Mouse (Mus musculus): ENCODE results near the gene Klhl26. TPM values are rescaled to one million over a fixed set of nuclear protein-coding genes. Genes with fewer than 3 reads are reported as not detected.

Gene Klhl26
- total RNA-seq, 2 experiments from 2014 or later: 8.4 to 8.9 TPM

GRCm38 (mm10) chr8:70418954-70419353 lies 57.8 kb downstream of the Klhl26 start:
- intact Hi-C loops (cut with DNase I): loop anchor here (10.0 kb wide), 1 partner anchor 86 kb away; the partner anchor contains the start of gene Rex1bd
- DNase-seq: peak; percentile 66 to 69

- no peak for DNase-seq
- intact Hi-C loops (cut with DNase I): loop anchor here (10.0 kb wide), 1 partner anchor 87 kb away; the partner anchor contains the start of gene Rex1bd
These were observed 58.9 kb downstream of the Klhl26 start for GRCm38 (mm10) chr8:70417914-70418313.

GRCm38 (mm10) chr8:70416941-70417340 lies 59.8 kb downstream of the Klhl26 start:
- no peak for DNase-seq
- intact Hi-C loops (cut with DNase I): loop anchor here (10.0 kb wide), 1 partner anchor 88 kb away; the partner anchor contains the start of gene Rex1bd

GRCm38 (mm10) chr8:70415540-70416451 lies 61.0 kb downstream of the Klhl26 start:
- intact Hi-C loops (cut with DNase I): loop anchor here (10.0 kb wide), 1 partner anchor 89 kb away; the partner anchor contains the start of gene Rex1bd
- peak in 1 of 2 experiments; percentile 50 for DNase-seq

- no peak for DNase-seq
- intact Hi-C loops (cut with DNase I): loop anchor here (10.0 kb wide), 1 partner anchor 90 kb away; the partner anchor contains the start of gene Rex1bd
These were observed 62.3 kb downstream of the Klhl26 start for GRCm38 (mm10) chr8:70414310-70414946.

- no peak for DNase-seq
- intact Hi-C loops (cut with DNase I): loop anchor here (10.0 kb wide), 1 partner anchor 95 kb away; the partner anchor contains the start of gene Rex1bd
These were observed 66.5 kb downstream of the Klhl26 start for GRCm38 (mm10) chr8:70410281-70410680.

GRCm38 (mm10) chr8:70409455-70409871 lies 67.3 kb downstream of the Klhl26 start:
- intact Hi-C loops (cut with DNase I): no loop called here
- DNase-seq: peak; percentile 39 to 41

GRCm38 (mm10) chr8:70409019-70409418 lies 67.7 kb downstream of the Klhl26 start:
- intact Hi-C loops (cut with DNase I): no loop called here
- DNase-seq: no peak

- intact Hi-C loops (cut with DNase I): no loop called here
- no peak for DNase-seq
These were observed 68.5 kb downstream of the Klhl26 start for GRCm38 (mm10) chr8:70408301-70408700.

GRCm38 (mm10) chr8:70406427-70407069 lies 70.2 kb downstream of the Klhl26 start:
- intact Hi-C loops (cut with DNase I): no loop called here
- no peak for DNase-seq

- intact Hi-C loops (cut with DNase I): no loop called here
- no peak for DNase-seq
These were observed 71.6 kb downstream of the Klhl26 start for GRCm38 (mm10) chr8:70405189-70405588.

GRCm38 (mm10) chr8:70404212-70404611 lies 72.6 kb downstream of the Klhl26 start:
- intact Hi-C loops (cut with DNase I): no loop called here
- DNase-seq: no peak

Other genes with a start within 250 kb of the Klhl26 start
- 10 to 100 TPM; 42.9 to 47.8 TPM for gene Sugp2, start 242.7 kb downstream of the Klhl26 start, total RNA-seq (2021)
- gene Armc6, start 242.5 kb downstream of the Klhl26 start, total RNA-seq (2021): 1 to 10 TPM; 8.9 to 9.2 TPM
- gene Homer3, start 194.1 kb downstream of the Klhl26 start, total RNA-seq (2021): 10 to 100 TPM; 25.6 to 28.2 TPM
- gene Ddx49, start 174.5 kb downstream of the Klhl26 start, total RNA-seq (2021): 10 to 100 TPM; 33.1 to 33.5 TPM
- 100 to 1,000 TPM; 160 to 173 TPM for gene Cope, start 174.4 kb downstream of the Klhl26 start, total RNA-seq (2021)
- gene Cers1, start 161.2 kb downstream of the Klhl26 start, total RNA-seq (2021): under 1 TPM; 0.57 to 0.67 TPM
- gene Gdf1, start 147.2 kb downstream of the Klhl26 start, total RNA-seq (2021): under 1 TPM in 1 of 2 experiments, not detected in 1; 0.20 TPM
- gene Upf1, start 123.7 kb downstream of the Klhl26 start, total RNA-seq (2021): 10 to 100 TPM; 40.8 to 48.8 TPM
- gene Comp, start 103.4 kb downstream of the Klhl26 start, total RNA-seq (2021): 1 to 10 TPM; 2.4 to 3.4 TPM
- gene Crtc1, start 37.4 kb downstream of the Klhl26 start, total RNA-seq (2021): 10 to 100 TPM; 11.0 to 15.6 TPM
- gene Tmem59l, start 10.4 kb upstream of the Klhl26 start, total RNA-seq (2021): not detected
- gene Crlf1, start 16.2 kb upstream of the Klhl26 start, total RNA-seq (2021): under 1 TPM; 0.38 to 0.72 TPM
- 100 to 1,000 TPM; 108 to 114 TPM for gene Rex1bd, start 29.8 kb upstream of the Klhl26 start, total RNA-seq (2021)
- gene Uba52, start 33.8 kb upstream of the Klhl26 start, total RNA-seq (2021): 1,000 to 10,000 TPM; 1,604 to 1,683 TPM
- 100 to 1,000 TPM; 185 to 190 TPM for gene Fkbp8, start 50.8 kb upstream of the Klhl26 start, total RNA-seq (2021)
- gene Kxd1, start 51.0 kb upstream of the Klhl26 start, total RNA-seq (2021): 10 to 100 TPM; 79.5 to 81.3 TPM
- 10 to 100 TPM; 15.9 to 17.9 TPM for gene Ell, start 62.5 kb upstream of the Klhl26 start, total RNA-seq (2021)
- 10 to 100 TPM; 25.8 to 29.6 TPM for gene Isyna1, start 117.4 kb upstream of the Klhl26 start, total RNA-seq (2021)
- 10 to 100 TPM; 54.7 to 55.6 TPM for gene Ssbp4, start 131.9 kb upstream of the Klhl26 start, total RNA-seq (2021)
- gene Lrrc25, start 139.2 kb upstream of the Klhl26 start, total RNA-seq (2021): 1 to 10 TPM; 1.1 to 1.6 TPM
- 1 to 10 TPM in 1 of 2 experiments, under 1 TPM in 1; 0.86 to 1.1 TPM for gene Gdf15, start 155.5 kb upstream of the Klhl26 start, total RNA-seq (2021)
- gene Pgpep1, start 183.4 kb upstream of the Klhl26 start, total RNA-seq (2021): 10 to 100 TPM; 39.6 to 42.9 TPM
- gene Lsm4, start 196.3 kb upstream of the Klhl26 start, total RNA-seq (2021): 10 to 100 TPM; 82.8 to 94.1 TPM
- gene Jund, start 222.0 kb upstream of the Klhl26 start, total RNA-seq (2021): 100 to 1,000 TPM; 178 to 214 TPM
- gene Iqcn, start 226.5 kb upstream of the Klhl26 start, total RNA-seq (2021): under 1 TPM in 1 of 2 experiments, not detected in 1; 0.07 TPM
- not detected for gene Gm3336, start 241.6 kb upstream of the Klhl26 start, total RNA-seq (2021)
- gene Pde4c, start 246.8 kb upstream of the Klhl26 start, total RNA-seq (2021): 1 to 10 TPM; 2.0 to 4.0 TPM